Mouse (Mus musculus): ENCODE measurements around the gene Gabarap. TPM values are rescaled to one million over a fixed set of nuclear protein-coding genes. Genes with fewer than 3 reads are reported as not detected.
"Not testable (repeated sequence)": the region's sequence is repeated elsewhere in the genome, so short reads cannot be mapped to it uniquely, and the experiment has no call there.

Gabarap gene
- polyA plus RNA-seq, 1 experiment from 2014 or later = 610 TPM

DNA sequence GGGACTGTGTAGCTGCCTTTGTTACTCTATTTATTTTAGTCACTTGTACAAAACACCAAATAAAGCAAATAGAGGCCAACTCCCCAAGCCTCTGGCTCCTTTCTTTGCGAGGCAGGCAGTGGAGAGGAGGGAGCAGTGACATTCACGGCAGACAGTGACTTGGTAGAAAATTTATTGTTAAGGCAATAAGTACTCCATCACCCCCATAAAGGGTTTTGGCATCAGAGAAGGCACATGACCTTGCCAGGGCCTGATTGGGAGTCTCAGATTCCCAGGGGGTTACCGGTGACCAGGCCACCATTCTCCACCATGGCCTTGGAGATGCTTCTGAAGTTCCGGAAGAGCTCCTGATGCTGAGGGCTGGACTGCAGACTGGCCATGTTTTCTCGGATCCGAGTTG lies 19.1 kb downstream of the Gabarap start:
- no peaks in the 10 kb centered on the region for H3K9me3 ChIP-seq
- no peak overlapping the region for H3K4me3 ChIP-seq
- WGBS = 86% methylated on average over 6 of the region's 6 CpGs
- H3K4me1 ChIP-seq = peaks cover 10% of the 10 kb centered on the region
- H3K27ac ChIP-seq (replicated peaks) = no peak overlapping the region
- no peak for ATAC-seq (replicated peaks)
- peaks cover 81% of the 10 kb centered on the region for H3K36me3 ChIP-seq
- H3K4me2 ChIP-seq (replicated peaks) = no peak overlapping the region
- no peak overlapping the region for H3K9ac ChIP-seq (replicated peaks)
- H3K27me3 ChIP-seq = no peaks in the 10 kb centered on the region

DNA sequence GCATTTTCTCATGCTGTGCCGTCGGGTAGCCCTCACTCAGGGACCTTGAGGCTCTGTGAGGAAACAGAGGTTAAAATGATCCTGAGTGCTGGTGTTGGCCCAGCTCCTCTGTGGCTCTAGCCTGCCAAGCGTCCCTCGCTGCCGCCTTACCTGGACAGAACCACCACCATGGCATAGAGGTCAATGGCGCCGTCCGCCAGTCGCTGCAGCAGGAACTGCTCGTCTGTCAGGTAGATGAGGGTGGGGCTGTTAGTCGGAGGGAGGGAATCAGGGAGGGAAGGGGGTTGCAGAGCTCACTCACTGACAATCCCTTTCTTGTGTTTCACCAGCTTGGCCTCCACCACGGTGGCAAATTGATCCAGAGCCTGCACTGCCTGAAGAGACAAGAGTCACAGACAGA lies 19.6 kb downstream of the Gabarap start:
- ATAC-seq (replicated peaks) = no peak
- no peaks in the 10 kb centered on the region for H3K27me3 ChIP-seq
- H3K4me3 ChIP-seq = no peak overlapping the region
- no peak overlapping the region for H3K4me2 ChIP-seq (replicated peaks)
- H3K36me3 ChIP-seq = peaks cover 76% of the 10 kb centered on the region
- H3K9me3 ChIP-seq = no peaks in the 10 kb centered on the region
- peaks cover 14% of the 10 kb centered on the region for H3K4me1 ChIP-seq
- 87% methylated on average over 12 of the region's 12 CpGs for WGBS
- H3K27ac ChIP-seq (replicated peaks) = no peak overlapping the region
- no peak overlapping the region for H3K9ac ChIP-seq (replicated peaks)

DNA sequence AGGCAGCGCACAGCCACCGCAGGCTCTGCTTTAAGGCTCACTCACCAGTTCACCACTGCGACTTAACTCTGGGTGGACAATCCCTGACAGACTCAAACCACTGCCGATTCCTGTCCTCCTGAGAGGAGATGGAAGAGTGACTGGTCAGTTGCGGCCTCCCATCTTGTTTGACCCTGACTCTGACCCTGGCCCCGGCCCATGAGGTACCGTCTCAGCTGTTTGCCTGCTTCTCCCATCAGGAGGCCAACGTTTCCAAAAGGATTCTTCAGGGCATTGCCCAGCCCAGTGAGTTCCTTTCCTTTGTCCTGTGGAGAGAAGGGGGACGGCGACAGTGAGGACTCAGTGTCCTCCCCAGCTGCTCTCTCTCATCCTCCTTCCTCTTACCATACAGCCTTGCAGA lies 20.0 kb downstream of the Gabarap start:
- Histone ChIP-seq H3K4me2 (replicated peaks) (no peak overlapping the region), H3K36me3 (peaks cover 72% of the 10 kb centered on the region), H3K27ac (replicated peaks) (no peak overlapping the region), H3K4me1 (peaks cover 15% of the 10 kb centered on the region), H3K4me3 (no peak overlapping the region), H3K9ac (replicated peaks) (no peak overlapping the region), H3K9me3 (no peaks in the 10 kb centered on the region), H3K27me3 (no peaks in the 10 kb centered on the region)
- 83% methylated on average over 10 of the region's 10 CpGs for WGBS
- ATAC-seq (replicated peaks) = no peak

DNA sequence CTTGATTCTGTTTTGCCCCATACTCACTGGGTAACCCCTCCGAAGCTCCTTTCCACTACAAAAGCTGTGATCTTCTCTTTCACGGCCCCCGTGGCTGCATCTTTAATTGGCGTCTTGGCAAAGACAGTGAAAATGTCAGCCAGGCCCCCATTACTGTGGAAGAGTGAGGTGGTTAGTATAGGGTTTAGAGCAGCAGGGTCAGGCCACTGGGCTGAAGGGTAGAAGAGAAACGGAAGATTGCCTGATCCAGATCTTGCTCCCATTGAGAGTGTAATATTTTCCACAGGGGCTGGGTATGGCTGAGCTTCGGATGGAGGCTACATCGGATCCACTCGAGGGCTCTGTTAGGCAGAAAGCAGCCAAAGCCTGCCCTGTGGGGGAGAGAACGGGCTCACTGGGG lies 22.0 kb downstream of the Gabarap start:
- no peaks in the 10 kb centered on the region for H3K9me3 ChIP-seq
- H3K9ac ChIP-seq (replicated peaks) = no peak overlapping the region
- no peaks in the 10 kb centered on the region for H3K27me3 ChIP-seq
- peaks cover 27% of the 10 kb centered on the region for H3K4me1 ChIP-seq
- H3K4me2 ChIP-seq (replicated peaks) = no peak overlapping the region
- H3K36me3 ChIP-seq = peaks cover 52% of the 10 kb centered on the region
- no peak for ATAC-seq (replicated peaks)
- H3K27ac ChIP-seq (replicated peaks) = no peak overlapping the region
- no peak overlapping the region for H3K4me3 ChIP-seq
- 83% methylated on average over 9 of the region's 9 CpGs for WGBS

DNA sequence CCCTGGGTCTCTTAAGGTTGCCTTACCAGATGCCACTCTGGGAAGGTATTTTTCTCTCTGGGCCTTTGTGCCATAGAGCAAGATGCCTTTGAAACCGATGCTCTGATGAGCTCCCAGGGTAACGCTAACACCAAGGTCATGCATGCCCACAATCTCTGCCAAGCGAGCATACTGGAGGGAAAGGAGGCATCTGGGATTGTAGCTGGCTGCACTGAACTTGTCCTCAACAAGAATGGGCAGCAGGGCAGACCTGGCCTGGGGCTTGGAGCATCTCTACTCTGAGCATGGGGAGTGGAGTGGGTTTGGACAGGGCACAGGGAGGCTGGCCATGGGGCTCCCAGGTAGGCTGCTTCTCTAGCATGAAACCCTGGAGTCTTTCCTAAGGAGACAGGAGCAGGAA lies 22.5 kb downstream of the Gabarap start:
- H3K9me3 ChIP-seq = no peaks in the 10 kb centered on the region
- H3K27me3 ChIP-seq = no peaks in the 10 kb centered on the region
- no peak overlapping the region for H3K4me3 ChIP-seq
- H3K36me3 ChIP-seq = peaks cover 47% of the 10 kb centered on the region
- H3K9ac ChIP-seq (replicated peaks) = no peak overlapping the region
- ATAC-seq (replicated peaks) = no peak
- no peak overlapping the region for H3K4me2 ChIP-seq (replicated peaks)
- WGBS = 84% methylated on average over 3 of the region's 3 CpGs
- peaks cover 29% of the 10 kb centered on the region for H3K4me1 ChIP-seq
- no peak overlapping the region for H3K27ac ChIP-seq (replicated peaks)

DNA sequence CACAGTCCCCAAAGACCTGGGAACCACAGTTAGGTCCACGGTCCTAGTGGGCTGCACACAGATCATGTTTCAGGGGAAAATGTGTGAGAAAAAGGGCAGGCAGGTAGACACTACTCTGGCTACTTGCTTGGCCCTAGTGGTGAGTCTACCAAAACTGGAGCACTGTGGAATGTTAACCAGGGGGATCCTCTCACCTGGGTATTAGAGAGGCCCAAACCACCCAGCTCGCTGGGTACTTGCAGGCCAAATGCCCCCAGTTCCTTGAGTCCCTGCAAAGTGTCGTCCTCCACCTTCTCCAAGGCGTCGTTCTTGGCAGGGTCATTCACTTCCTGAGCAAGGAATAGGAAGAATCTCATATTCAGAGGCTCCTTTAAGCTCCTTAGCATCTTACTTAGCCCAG lies 23.1 kb downstream of the Gabarap start:
- no peak overlapping the region for H3K9ac ChIP-seq (replicated peaks)
- no peaks in the 10 kb centered on the region for H3K9me3 ChIP-seq
- WGBS = 69% methylated on average over 5 of the region's 5 CpGs
- H3K27ac ChIP-seq (replicated peaks) = no peak overlapping the region
- H3K36me3 ChIP-seq = peaks cover 41% of the 10 kb centered on the region
- no peaks in the 10 kb centered on the region for H3K27me3 ChIP-seq
- H3K4me2 ChIP-seq (replicated peaks) = no peak overlapping the region
- ATAC-seq (replicated peaks) = no peak
- H3K4me3 ChIP-seq = no peak overlapping the region; the same call in 1 of the 2 replicates
- peaks cover 33% of the 10 kb centered on the region for H3K4me1 ChIP-seq

DNA sequence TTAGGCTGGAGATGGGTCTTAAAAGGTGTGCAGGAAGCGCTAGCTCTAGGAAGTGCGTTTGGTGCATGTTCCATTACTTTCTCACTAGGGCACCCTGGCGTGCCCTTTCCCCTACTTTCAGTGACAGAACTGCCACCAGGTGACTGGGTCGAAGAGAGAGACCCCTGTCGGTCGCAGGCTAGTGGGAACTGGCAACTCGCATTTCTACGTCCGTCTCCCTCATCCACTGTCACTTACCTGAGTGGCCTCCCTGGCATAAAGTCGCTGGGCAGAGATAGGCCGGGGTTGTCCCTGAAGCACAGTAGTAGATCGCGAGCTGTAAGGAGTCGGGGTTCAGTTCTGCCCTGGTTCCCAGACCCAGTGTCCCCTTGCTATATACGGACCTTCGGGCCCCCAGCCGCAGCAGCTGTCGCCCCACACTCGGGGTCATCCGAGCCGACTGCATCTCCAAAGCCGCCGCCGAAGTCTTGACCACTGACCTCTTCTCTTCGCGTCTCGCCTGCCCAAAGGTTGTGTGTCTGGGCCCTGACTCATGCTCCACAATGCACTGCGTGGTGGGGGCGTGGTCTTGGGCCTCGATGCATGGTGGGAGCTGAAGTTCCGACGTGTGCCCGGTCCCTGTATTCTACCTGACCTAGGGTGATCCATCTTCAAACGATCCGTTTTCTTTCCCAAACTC lies 24.1 kb downstream of the Gabarap start, which contains the start of gene Acadvl:
Acadvl (minus strand) TSS at position 532 of the 679 bp plus-strand sequence.
- H3K9me3 ChIP-seq = no peaks in the 10 kb centered on the region
- H3K9ac ChIP-seq (replicated peaks) = peak within 1 kb of the TSS; percentile 73
- under 1% methylated on average over 35 of the region's 35 CpGs for WGBS
- H3K36me3 ChIP-seq = peaks cover 31% of the 10 kb centered on the region
- no peaks in the 10 kb centered on the region for H3K27me3 ChIP-seq
- peaks cover 43% of the 10 kb centered on the region for H3K4me1 ChIP-seq
- ATAC-seq (replicated peaks) = peak; percentile 79
- peak within 1 kb of the TSS; percentile 63 for H3K27ac ChIP-seq (replicated peaks)
- peak within 1 kb of the TSS; percentile 54 for H3K4me3 ChIP-seq
- peak within 1 kb of the TSS; percentile 74 for H3K4me2 ChIP-seq (replicated peaks)

DNA sequence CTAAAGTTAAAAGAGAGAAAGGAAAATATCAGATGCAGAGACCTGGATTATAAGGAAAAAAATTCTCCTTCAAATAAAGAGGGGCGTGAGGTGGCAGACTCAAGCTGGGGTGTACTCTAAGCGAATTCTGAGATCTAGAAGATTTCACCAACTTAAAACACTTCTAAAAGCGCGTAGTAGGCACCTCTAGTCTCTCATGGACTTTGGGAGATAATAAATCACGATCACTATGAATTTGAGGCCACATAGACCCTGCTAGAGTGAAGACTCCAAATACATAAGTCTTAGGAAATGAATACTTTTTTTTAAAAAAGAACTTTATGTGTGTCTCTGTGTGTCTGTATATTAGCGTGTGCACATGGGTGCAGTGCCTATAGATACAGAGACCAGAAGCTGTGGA lies 24.7 kb downstream of the Gabarap start:
- Histone ChIP-seq H3K4me3 (peak overlapping the region; percentile 54; the same call in 1 of the 2 replicates), H3K4me1 (peaks cover 50% of the 10 kb centered on the region), H3K36me3 (peaks cover 25% of the 10 kb centered on the region)

DNA sequence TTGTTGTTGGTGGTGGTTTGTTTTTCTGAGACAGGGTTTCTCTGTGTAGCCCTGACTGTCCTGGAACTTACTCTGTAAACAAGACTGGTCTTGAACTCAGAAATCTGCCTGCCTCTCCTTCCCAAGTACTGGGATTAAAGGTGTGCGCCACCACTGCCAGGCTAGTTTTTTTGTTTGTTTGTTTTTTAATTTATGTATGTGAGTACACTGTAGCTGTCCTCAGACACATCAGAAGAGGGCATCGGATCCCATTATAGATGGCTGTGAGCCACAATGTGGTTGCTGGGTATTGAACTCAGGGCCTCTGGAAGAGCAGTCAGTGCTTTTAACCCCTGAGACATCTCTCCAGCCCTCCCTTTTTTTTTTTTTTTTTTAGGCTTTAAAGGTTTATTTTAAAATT lies 25.2 kb downstream of the Gabarap start:
- 81% methylated on average over 2 of the region's 2 CpGs for WGBS
- ATAC-seq (replicated peaks) = not testable (repeated sequence)
- peaks cover 53% of the 10 kb centered on the region for H3K4me1 ChIP-seq

More for the DNA sequence above, 24.7 kb downstream of the Gabarap start:
- ATAC-seq (replicated peaks) = no peak
- 68% methylated on average over 6 of the region's 6 CpGs for WGBS
- no peaks in the 10 kb centered on the region for H3K9me3 ChIP-seq
- H3K27me3 ChIP-seq = no peaks in the 10 kb centered on the region
- no peak overlapping the region for H3K27ac ChIP-seq (replicated peaks)
- H3K4me2 ChIP-seq (replicated peaks) = peak overlapping the region; percentile 74
- no peak overlapping the region; the same call in 1 of the 2 replicates for H3K9ac ChIP-seq (replicated peaks)

DNA sequence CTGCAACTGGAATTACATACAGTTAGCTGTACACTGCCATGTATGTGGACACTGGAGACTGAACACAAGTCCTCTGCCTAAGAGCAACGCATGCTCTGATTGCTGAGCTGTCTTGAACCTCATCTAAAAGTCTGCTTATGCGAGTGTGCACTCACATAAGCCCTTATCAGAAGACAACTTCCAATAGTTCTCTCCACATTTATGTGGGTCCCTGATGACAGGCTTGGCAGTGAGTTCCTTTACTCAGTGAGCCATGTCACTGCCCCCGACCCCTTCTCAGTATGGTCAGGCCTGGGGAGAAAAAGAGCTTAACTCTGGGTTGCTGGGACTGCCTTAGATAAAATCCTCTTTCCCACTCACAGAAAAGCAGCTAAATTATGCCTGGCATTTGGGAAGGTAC lies 25.7 kb downstream of the Gabarap start, which contains the start of gene Dlg4:
Dlg4 (plus strand) TSS at position 274 of the 400 bp plus-strand sequence.
- Histone ChIP-seq H3K27ac (replicated peaks) (peak within 1 kb of the TSS; percentile 96), H3K4me1 (peaks cover 53% of the 10 kb centered on the region), H3K36me3 (peaks cover 15% of the 10 kb centered on the region), H3K4me3 (peak within 1 kb of the TSS; percentile 65), H3K9me3 (no peaks in the 10 kb centered on the region), H3K9ac (replicated peaks) (peak within 1 kb of the TSS; percentile 82), H3K4me2 (replicated peaks) (peak within 1 kb of the TSS; percentile 63), H3K27me3 (no peaks in the 10 kb centered on the region)
- ATAC-seq (replicated peaks) = no peak
- 76% methylated on average over 3 of the region's 3 CpGs for WGBS

More for the DNA sequence above, 25.2 kb downstream of the Gabarap start:
- H3K27me3 ChIP-seq; H3K4me2 ChIP-seq (replicated peaks); H3K9ac ChIP-seq (replicated peaks); H3K4me3 ChIP-seq; H3K27ac ChIP-seq (replicated peaks); H3K9me3 ChIP-seq: not testable (repeated sequence)
- H3K36me3 ChIP-seq = peaks cover 20% of the 10 kb centered on the region

DNA sequence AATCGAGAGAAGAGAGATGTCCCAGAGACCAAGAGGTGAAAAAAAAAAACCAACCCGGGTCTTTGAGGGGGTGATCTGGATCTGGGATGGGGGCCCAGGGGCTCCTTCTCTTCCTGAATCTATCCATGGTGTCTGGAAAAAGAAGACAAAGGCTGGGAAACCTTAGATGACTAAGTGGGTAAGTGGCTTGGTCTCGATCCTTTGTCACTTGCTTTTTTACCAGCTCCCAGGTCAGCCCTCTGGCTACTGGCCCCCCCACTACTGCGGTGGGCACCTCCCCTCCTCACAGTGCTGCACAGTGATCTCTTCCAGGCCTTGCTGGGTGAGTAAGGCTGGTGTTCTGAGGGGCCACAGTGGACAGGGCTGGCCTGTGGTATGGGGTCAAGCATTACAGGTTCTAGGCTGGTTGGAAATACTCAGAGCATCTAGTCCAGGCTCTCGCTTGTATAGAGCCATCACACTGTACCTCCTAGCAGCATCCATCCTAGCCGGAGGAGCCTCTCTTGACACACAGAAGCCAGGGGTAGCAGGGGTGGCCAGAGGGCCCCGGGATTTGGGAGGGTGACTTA lies 26.3 kb downstream of the Gabarap start:
- WGBS = 23% methylated on average over 7 of the region's 7 CpGs
- Histone ChIP-seq H3K27me3 (no peaks in the 10 kb centered on the region), H3K36me3 (peaks cover 8% of the 10 kb centered on the region), H3K27ac (replicated peaks) (peak overlapping the region; percentile 96), H3K4me1 (peaks cover 58% of the 10 kb centered on the region), H3K4me2 (replicated peaks) (peak overlapping the region; percentile 63), H3K4me3 (peak overlapping the region; percentile 65; the same call in 1 of the 2 replicates), H3K9ac (replicated peaks) (peak overlapping the region; percentile 82), H3K9me3 (no peaks in the 10 kb centered on the region)
- no peak for ATAC-seq (replicated peaks)

DNA sequence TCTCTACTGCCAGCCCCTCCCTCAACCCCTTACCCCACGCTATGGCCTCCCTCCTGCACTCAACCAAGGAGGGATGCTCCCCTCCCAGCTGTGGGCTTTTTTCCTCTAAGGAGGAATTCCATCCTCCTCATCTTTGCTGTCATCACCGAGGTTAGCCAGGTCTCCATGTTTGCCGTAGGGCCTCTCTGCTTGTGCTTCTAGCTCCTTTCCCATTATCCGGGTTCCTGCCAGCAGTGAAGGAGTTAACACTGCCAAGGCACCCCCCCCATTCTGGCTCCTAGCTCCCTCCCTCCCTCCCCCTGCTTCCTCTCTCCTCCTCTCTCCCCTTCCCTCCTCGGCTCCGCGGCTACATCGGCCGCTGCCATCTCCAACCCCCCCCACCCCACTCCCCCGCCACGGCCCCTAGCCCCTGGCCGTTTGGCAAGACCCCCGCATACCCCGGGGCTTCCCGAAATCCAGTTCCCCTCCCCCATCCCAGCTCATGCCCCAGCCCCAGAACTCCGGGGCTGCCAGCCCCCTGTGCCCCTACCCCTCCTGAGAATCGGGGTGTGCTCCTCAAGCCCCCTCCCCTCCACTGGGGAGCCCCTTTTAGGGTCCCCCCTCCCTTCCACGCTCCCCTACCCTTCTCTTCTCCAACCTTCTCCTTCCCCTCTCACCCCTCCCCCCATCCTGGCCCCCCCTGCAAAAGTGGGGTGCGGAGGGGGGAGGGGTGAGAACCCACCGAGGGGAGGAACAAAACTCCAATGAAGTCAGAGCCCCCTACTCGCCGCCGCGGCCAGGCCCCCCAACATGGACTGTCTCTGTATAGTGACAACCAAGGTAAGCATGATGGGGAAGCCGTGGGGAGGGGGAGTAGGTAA lies 27.4 kb downstream of the Gabarap start:
- Histone ChIP-seq H3K4me3 (peak overlapping the region; percentile 65), H3K9ac (replicated peaks) (peak overlapping the region; percentile 82), H3K9me3 (no peaks in the 10 kb centered on the region), H3K4me1 (peaks cover 69% of the 10 kb centered on the region), H3K36me3 (no peaks in the 10 kb centered on the region), H3K27me3 (no peaks in the 10 kb centered on the region), H3K27ac (replicated peaks) (peak overlapping the region; percentile 96), H3K4me2 (replicated peaks) (peak overlapping the region; percentile 63)
- 0% methylated on average over 24 of the region's 25 CpGs for whole genome bisulfite sequencing
- no peak for ATAC-seq (replicated peaks)
